Mouse (Mus musculus): Measurements from ENCODE around the gene Ptov1. TPM values are rescaled to one million over a fixed set of nuclear protein-coding genes. Genes with fewer than 3 reads are reported as not detected.

Ptov1 gene
- polyA plus RNA-seq, 1 experiment from 2014 or later, result 398 TPM

DNA sequence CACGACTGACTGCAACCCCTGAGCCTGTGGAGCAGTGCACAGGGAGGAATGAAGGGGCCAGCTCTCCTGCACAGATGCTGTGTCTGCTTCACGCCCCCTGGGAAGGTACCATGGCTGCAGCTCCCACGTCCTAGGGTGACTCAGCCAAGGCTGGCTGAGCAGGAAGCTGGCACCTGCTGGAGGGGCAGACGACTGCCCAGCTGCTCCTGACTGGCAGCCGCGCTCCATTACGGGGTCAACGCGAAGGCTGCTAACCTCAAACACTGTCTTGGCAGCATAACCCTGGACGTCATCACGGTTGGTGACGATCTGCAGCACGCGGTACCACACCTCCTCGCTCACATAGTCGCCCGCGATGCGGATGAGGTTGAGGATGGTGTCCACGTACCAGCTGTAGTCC lies 35.8 kb upstream of the Ptov1 start:
- peaks cover 5% of the 10 kb centered on the region for H3K4me1 ChIP-seq (ENCODE audit: control insufficient read depth, insufficient read depth, low read length)
- H3K27me3 ChIP-seq (replicated peaks; ENCODE audit: control insufficient read depth, insufficient read depth, low read length), result no peaks in the 10 kb centered on the region
- WGBS, result 93% methylated on average over 20 of the region's 20 CpGs
- no peak overlapping the region for H3K4me2 ChIP-seq (ENCODE audit: low read depth, low read length)
- no peaks in the 10 kb centered on the region for H3K9me3 ChIP-seq (ENCODE audit: control insufficient read depth, low read length)
- DNase-seq (ENCODE audit: low spot score) (no peak), ATAC-seq (ENCODE audit: low read depth) (no peak)
- no peak overlapping the region for H3K9ac ChIP-seq (ENCODE audit: low read depth, low read length)
- peaks cover 97% of the 10 kb centered on the region for H3K36me3 ChIP-seq (ENCODE audit: control insufficient read depth, insufficient read depth, low read length)
- no peak overlapping the region for H3K27ac ChIP-seq (replicated peaks; ENCODE audit: low read depth, low read length)
- H3K4me3 ChIP-seq (ENCODE audit: low read depth, low read length), result no peak overlapping the region

DNA sequence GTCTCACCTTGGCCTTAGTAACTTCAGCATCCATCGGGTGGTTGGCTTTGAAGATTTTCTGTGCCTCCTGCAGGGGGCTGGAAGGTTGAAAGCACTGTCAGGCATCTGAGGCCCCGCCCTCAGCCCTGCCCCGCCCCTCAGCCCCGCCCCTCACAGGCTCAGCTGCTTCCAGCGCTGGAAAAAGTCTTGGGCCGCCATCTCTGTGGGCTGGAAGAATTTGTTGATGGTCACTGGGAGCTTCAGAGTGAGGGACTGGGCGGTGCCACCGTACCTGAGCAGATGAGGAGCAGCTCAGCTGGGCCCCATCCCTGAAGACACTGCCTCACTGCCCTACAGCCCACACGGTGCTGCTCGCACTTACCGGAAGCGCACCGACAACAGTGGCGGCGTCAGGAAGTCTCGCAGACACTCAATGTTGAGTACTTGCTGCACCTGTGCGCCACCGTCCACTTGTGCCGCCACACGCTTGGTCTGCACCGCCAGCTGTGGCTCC lies 31.7 kb upstream of the Ptov1 start:
- whole genome bisulfite sequencing, result 32% methylated on average over 20 of the region's 21 CpGs
- Histone ChIP-seq H3K4me2 (ENCODE audit: low read depth, low read length) (peak overlapping the region; percentile 54), H3K36me3 (ENCODE audit: control insufficient read depth, insufficient read depth, low read length) (peaks cover 72% of the 10 kb centered on the region), H3K4me1 (ENCODE audit: control insufficient read depth, insufficient read depth, low read length) (peaks cover 14% of the 10 kb centered on the region), H3K27me3 (replicated peaks; ENCODE audit: control insufficient read depth, insufficient read depth, low read length) (no peaks in the 10 kb centered on the region), H3K27ac (replicated peaks; ENCODE audit: low read depth, low read length) (peak overlapping the region; percentile 58), H3K9ac (ENCODE audit: low read depth, low read length) (peak overlapping the region; percentile 54), H3K4me3 (ENCODE audit: low read depth, low read length) (peak overlapping the region; percentile 30), H3K9me3 (ENCODE audit: control insufficient read depth, low read length) (no peaks in the 10 kb centered on the region)
- DNase-seq (ENCODE audit: low spot score) (peak; percentile 75), ATAC-seq (ENCODE audit: low read depth) (peak; percentile 44; the same call in 1 of the 2 replicates)

DNA sequence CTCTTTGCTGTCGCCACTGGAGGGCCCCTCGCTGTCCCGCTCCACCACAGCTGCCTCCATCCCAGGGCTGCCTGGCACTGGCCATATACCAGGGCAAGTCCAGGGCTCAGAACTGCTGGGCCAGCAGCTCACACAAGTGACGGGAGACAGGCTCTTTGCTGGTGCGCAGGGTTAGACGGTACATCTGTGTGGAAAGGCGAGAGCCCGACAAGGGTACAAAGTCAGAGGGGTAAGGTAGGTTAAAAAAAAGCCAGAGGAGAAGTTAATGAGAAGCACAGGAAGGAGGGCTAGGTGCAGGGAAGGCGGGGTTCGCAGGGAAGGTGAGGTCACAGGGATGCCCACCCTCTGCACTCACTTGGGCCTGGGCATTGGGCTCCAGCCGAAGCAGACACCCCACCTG lies 31.0 kb upstream of the Ptov1 start:
- H3K36me3 ChIP-seq (ENCODE audit: control insufficient read depth, insufficient read depth, low read length), result peaks cover 65% of the 10 kb centered on the region
- 89% methylated on average over 11 of the region's 11 CpGs for WGBS

DNA sequence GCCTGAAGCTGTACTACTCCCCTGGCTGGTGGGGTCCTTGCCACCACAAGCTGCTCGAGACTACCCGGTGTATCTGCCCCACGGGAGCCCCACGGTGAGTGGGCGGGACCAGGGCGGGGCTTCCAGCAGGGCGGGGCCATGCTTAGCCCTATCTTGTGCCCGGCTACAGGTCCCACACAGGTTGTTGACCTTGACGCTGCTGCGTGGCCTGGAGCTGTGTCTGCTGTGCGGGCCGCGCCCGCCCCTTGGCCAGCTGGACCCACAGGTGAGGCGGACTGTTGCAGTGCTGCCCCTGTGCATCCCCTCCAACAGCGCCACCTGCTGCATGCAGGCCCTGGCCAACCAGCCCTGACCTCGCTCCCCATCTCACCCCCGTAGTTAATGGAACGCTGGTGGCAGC lies 29.0 kb upstream of the Ptov1 start:
- H3K9ac ChIP-seq (ENCODE audit: low read depth, low read length), result no peak overlapping the region
- H3K36me3 ChIP-seq (ENCODE audit: control insufficient read depth, insufficient read depth, low read length), result peaks cover 45% of the 10 kb centered on the region
- H3K27me3 ChIP-seq (replicated peaks; ENCODE audit: control insufficient read depth, insufficient read depth, low read length), result no peaks in the 10 kb centered on the region
- no peaks in the 10 kb centered on the region for H3K9me3 ChIP-seq (ENCODE audit: control insufficient read depth, low read length)
- no peak overlapping the region for H3K4me2 ChIP-seq (ENCODE audit: low read depth, low read length)
- WGBS, result 27% methylated on average over 18 of the region's 19 CpGs
- ATAC-seq (ENCODE audit: low read depth), result no peak
- peaks cover 20% of the 10 kb centered on the region for H3K4me1 ChIP-seq (ENCODE audit: control insufficient read depth, insufficient read depth, low read length)
- no peak overlapping the region for H3K4me3 ChIP-seq (ENCODE audit: low read depth, low read length)
- DNase-seq (ENCODE audit: low spot score), result no peak
- H3K27ac ChIP-seq (replicated peaks; ENCODE audit: low read depth, low read length), result no peak overlapping the region; the same call in 1 of the 2 replicates

More for the DNA sequence above, 31.0 kb upstream of the Ptov1 start:
- Histone ChIP-seq H3K4me2 (ENCODE audit: low read depth, low read length) (no peak overlapping the region), H3K9ac (ENCODE audit: low read depth, low read length) (no peak overlapping the region), H3K4me3 (ENCODE audit: low read depth, low read length) (no peak overlapping the region), H3K27me3 (replicated peaks; ENCODE audit: control insufficient read depth, insufficient read depth, low read length) (no peaks in the 10 kb centered on the region), H3K4me1 (ENCODE audit: control insufficient read depth, insufficient read depth, low read length) (peaks cover 14% of the 10 kb centered on the region), H3K27ac (replicated peaks; ENCODE audit: low read depth, low read length) (no peak overlapping the region), H3K9me3 (ENCODE audit: control insufficient read depth, low read length) (no peaks in the 10 kb centered on the region)
- no peak for ATAC-seq (ENCODE audit: low read depth)
- DNase-seq (ENCODE audit: low spot score), result no peak

DNA sequence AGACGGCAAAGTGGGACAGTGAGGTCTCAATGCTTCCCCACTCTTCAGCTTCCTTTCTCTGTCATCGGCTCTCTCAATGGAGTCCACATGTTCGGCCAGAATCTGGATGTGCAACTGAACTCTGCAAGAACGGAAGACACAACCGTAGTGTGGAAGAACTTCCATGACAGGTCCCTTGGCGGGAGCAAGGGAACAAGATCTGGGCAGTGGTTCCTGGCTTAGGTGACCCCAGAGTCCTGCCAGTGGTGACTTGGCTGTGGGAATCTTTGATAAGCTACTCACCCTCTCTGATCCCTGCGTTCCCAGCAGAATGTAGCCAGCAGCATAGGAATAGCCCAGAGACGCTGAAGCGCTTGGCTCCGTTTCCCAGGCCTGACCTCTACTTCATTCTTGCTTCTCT lies 26.9 kb upstream of the Ptov1 start:
- Histone ChIP-seq H3K27me3 (replicated peaks; ENCODE audit: control insufficient read depth, insufficient read depth, low read length) (no peaks in the 10 kb centered on the region), H3K9me3 (ENCODE audit: control insufficient read depth, low read length) (no peaks in the 10 kb centered on the region), H3K4me1 (ENCODE audit: control insufficient read depth, insufficient read depth, low read length) (peaks cover 26% of the 10 kb centered on the region), H3K27ac (replicated peaks; ENCODE audit: low read depth, low read length) (peak overlapping the region; percentile 99), H3K4me2 (ENCODE audit: low read depth, low read length) (peak overlapping the region; percentile 77), H3K36me3 (ENCODE audit: control insufficient read depth, insufficient read depth, low read length) (peaks cover 26% of the 10 kb centered on the region), H3K9ac (ENCODE audit: low read depth, low read length) (peak overlapping the region; percentile 69), H3K4me3 (ENCODE audit: low read depth, low read length) (peak overlapping the region; percentile 62)
- DNase-seq (ENCODE audit: low spot score) (no peak), ATAC-seq (ENCODE audit: low read depth) (no peak)
- WGBS, result 26% methylated on average over 9 of the region's 10 CpGs

DNA sequence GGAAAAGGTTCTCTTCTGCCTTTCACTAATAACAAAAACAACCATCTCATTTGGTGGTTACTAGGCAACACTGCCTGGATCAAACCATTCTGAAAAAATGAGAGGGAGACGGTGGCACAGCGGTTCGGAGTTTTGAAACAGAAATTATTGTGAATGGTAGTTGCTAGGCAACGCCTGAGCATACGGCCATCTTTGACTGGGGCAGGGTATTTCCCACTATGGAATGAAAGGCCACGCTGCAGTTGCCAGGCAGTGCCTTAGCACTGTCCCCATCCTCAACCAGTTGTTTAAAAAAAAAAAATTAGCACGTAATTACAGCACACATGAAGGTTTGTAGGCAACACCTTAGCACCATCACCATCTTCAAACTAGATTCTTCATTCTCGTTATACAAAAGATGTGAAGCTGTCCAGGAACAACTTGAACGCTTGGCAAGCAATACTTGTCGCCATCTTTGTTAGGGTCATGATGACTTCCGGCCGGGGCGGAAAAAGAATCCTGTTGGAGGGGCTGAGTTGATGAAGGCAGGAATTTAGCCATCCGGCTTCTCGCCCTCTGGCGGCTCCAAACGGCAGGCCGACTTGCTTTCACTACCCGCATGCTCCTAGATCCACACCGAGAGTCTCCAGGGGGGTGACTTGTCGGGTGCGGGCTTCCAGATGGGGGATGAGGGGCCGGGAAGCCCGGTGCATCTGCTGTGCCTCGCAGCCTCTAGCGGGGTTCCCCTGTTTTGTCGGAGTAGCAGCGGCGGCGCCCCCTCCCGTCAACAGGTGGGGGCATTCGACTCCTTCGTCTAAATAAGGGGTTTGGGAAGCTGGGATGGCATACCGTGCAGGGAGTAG lies 26.2 kb upstream of the Ptov1 start, which contains the start of gene Fuz:
Gene Fuz (plus strand): TSS at position 487 of the 842 bp plus-strand sequence.
- DNase-seq (ENCODE audit: low spot score), result peak; percentile 96
- H3K36me3 ChIP-seq (ENCODE audit: control insufficient read depth, insufficient read depth, low read length), result peaks cover 21% of the 10 kb centered on the region
- peak; percentile 70 for ATAC-seq (ENCODE audit: low read depth)
- peaks cover 30% of the 10 kb centered on the region for H3K4me1 ChIP-seq (ENCODE audit: control insufficient read depth, insufficient read depth, low read length)
- peak within 1 kb of the TSS; percentile 77 for H3K4me2 ChIP-seq (ENCODE audit: low read depth, low read length)
- no peaks in the 10 kb centered on the region for H3K27me3 ChIP-seq (replicated peaks; ENCODE audit: control insufficient read depth, insufficient read depth, low read length)
- peak within 1 kb of the TSS; percentile 69 for H3K9ac ChIP-seq (ENCODE audit: low read depth, low read length)
- peak within 1 kb of the TSS; percentile 62 for H3K4me3 ChIP-seq (ENCODE audit: low read depth, low read length)
- 1% methylated on average over 29 of the region's 34 CpGs for WGBS
- H3K27ac ChIP-seq (replicated peaks; ENCODE audit: low read depth, low read length), result peak within 1 kb of the TSS; percentile 99
- H3K9me3 ChIP-seq (ENCODE audit: control insufficient read depth, low read length), result no peaks in the 10 kb centered on the region

DNA sequence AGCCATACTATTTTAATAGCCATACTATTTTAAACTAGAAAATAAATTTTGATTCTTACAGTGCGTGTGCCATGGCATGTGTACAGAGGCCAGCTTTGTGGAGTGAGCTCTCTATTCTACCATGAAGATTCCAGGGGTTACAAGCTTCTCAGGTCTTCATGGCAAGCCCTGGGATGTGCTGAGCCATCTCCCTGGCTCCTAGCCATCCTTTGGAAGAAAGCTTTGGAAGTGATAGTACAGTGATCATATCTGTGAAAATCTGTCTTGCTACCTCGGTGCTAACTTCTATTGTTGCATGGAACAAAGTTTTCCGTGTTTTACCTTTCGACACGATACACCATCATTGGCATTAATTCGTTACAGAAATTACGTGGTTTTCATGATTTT lies 25.6 kb upstream of the Ptov1 start:
- Histone ChIP-seq H3K4me3 (ENCODE audit: low read depth, low read length) (peak overlapping the region; percentile 62), H3K9ac (ENCODE audit: low read depth, low read length) (no peak overlapping the region), H3K36me3 (ENCODE audit: control insufficient read depth, insufficient read depth, low read length) (peaks cover 21% of the 10 kb centered on the region), H3K9me3 (ENCODE audit: control insufficient read depth, low read length) (no peaks in the 10 kb centered on the region), H3K27me3 (replicated peaks; ENCODE audit: control insufficient read depth, insufficient read depth, low read length) (no peaks in the 10 kb centered on the region), H3K4me2 (ENCODE audit: low read depth, low read length) (peak overlapping the region; percentile 77), H3K27ac (replicated peaks; ENCODE audit: low read depth, low read length) (peak overlapping the region; percentile 99), H3K4me1 (ENCODE audit: control insufficient read depth, insufficient read depth, low read length) (peaks cover 35% of the 10 kb centered on the region)
- ATAC-seq (ENCODE audit: low read depth), result no peak
- 62% methylated on average over 7 of the region's 7 CpGs for WGBS
- no peak for DNase-seq (ENCODE audit: low spot score)

DNA sequence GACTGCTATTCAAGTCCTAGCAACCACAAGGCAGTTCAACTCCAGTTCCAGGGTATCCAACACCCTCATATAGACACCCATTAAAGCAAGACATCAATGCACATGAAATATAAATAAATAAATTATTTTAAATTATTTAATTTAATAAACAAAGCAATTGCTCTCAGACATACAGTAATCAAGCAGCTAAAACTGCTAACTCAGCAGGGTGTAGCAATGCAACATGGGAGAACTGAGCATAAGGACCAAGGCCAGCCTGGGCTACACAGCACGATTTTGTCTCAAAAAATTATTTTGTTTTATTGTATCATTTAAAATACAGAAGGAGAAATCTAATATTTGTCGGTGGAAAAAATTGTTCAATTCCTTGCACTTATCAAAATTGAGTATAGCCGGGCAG lies 24.6 kb upstream of the Ptov1 start:
- Histone ChIP-seq H3K27ac (replicated peaks; ENCODE audit: low read depth, low read length) (peak overlapping the region; percentile 99), H3K36me3 (ENCODE audit: control insufficient read depth, insufficient read depth, low read length) (peaks cover 19% of the 10 kb centered on the region), H3K9me3 (ENCODE audit: control insufficient read depth, low read length) (no peaks in the 10 kb centered on the region), H3K27me3 (replicated peaks; ENCODE audit: control insufficient read depth, insufficient read depth, low read length) (no peaks in the 10 kb centered on the region), H3K4me1 (ENCODE audit: control insufficient read depth, insufficient read depth, low read length) (peaks cover 35% of the 10 kb centered on the region), H3K4me3 (ENCODE audit: low read depth, low read length) (no peak overlapping the region), H3K9ac (ENCODE audit: low read depth, low read length) (no peak overlapping the region), H3K4me2 (ENCODE audit: low read depth, low read length) (no peak overlapping the region)
- 86% methylated on average over 3 of the region's 3 CpGs for WGBS
- DNase-seq (ENCODE audit: low spot score) (no peak), ATAC-seq (ENCODE audit: low read depth) (no peak)

All from embryonic facial prominence, embryonic 14.5 days (tissue).